Mouse (Mus musculus): ENCODE results near the gene Mup8. TPM values are rescaled to one million over a fixed set of nuclear protein-coding genes. Genes with fewer than 3 reads are reported as not detected.
"Not testable (repeated sequence)": the region's sequence is repeated elsewhere in the genome, so short reads cannot be mapped to it uniquely, and the experiment has no call there.

Gene Mup8
- total RNA-seq (2012; rRNA removed) (not detected in 2 replicates), total RNA-seq (2014; rRNA removed) (not detected in 2 replicates), polyA plus RNA-seq (2012; ENCODE audit: insufficient read length, low read depth) (not detected in 2 replicates)

GRCm38 (mm10) chr4:60222499-60222898, at the start of gene Mup8:
TSS of gene Mup8 (minus strand) at chr4:60222599.
- H3K36me3 ChIP-seq (replicated peaks in 1 of 2; ENCODE audit: control insufficient read depth in 1 of 2, insufficient read depth in 1 of 2, low read length in 1 of 2); H3K9me3 ChIP-seq (replicated peaks; ENCODE audit: low read length); H3K79me2 ChIP-seq (replicated peaks; ENCODE audit: control insufficient read depth, extremely low read depth, insufficient read depth, poor library complexity, severe bottlenecking); H3K27ac ChIP-seq (ENCODE audit: insufficient read depth, low read depth); H3K4me1 ChIP-seq (ENCODE audit: control insufficient read depth in 1 of 2, insufficient read depth in 2 of 2); H3K4me2 ChIP-seq (ENCODE audit: insufficient read depth, low read depth, poor library complexity, severe bottlenecking); in situ Hi-C loops (cut with MboI; ENCODE audit: low pct_ligation_motif_present, low pct_unique_long_range_greater_than_20kb, low sequenced_read_pairs); dilution Hi-C loops (cut with MboI; ENCODE audit: extremely low pct_ligation_motif_present, extremely low pct_unique_long_range_greater_than_20kb, low sequenced_read_pairs); H3K4me3 ChIP-seq (replicated peaks in 1 of 3; ENCODE audit: low read depth in 2 of 3, low read length in 2 of 3, poor library complexity in 1 of 3); DNase-seq (ENCODE audit: extremely low read depth); H3K9ac ChIP-seq (ENCODE audit: insufficient read depth, low read depth); H3K27me3 ChIP-seq (replicated peaks): not testable (repeated sequence)

GRCm38 (mm10) chr4:60265977-60266770, 43.8 kb upstream of the Mup8 start:
- H3K9ac ChIP-seq (ENCODE audit: insufficient read depth, low read depth); H3K4me3 ChIP-seq (replicated peaks in 1 of 3; ENCODE audit: low read depth in 2 of 3, low read length in 2 of 3, poor library complexity in 1 of 3); H3K9me3 ChIP-seq (replicated peaks; ENCODE audit: low read length); dilution Hi-C loops (cut with MboI; ENCODE audit: extremely low pct_ligation_motif_present, extremely low pct_unique_long_range_greater_than_20kb, low sequenced_read_pairs); H3K27me3 ChIP-seq (replicated peaks); in situ Hi-C loops (cut with MboI; ENCODE audit: low pct_ligation_motif_present, low pct_unique_long_range_greater_than_20kb, low sequenced_read_pairs); H3K79me2 ChIP-seq (replicated peaks; ENCODE audit: control insufficient read depth, extremely low read depth, insufficient read depth, poor library complexity, severe bottlenecking); H3K4me1 ChIP-seq (ENCODE audit: control insufficient read depth in 1 of 2, insufficient read depth in 2 of 2); H3K36me3 ChIP-seq (replicated peaks in 1 of 2; ENCODE audit: control insufficient read depth in 1 of 2, insufficient read depth in 1 of 2, low read length in 1 of 2); H3K27ac ChIP-seq (ENCODE audit: insufficient read depth, low read depth); H3K4me2 ChIP-seq (ENCODE audit: insufficient read depth, low read depth, poor library complexity, severe bottlenecking); DNase-seq (ENCODE audit: extremely low read depth): not testable (repeated sequence)

GRCm38 (mm10) chr4:60262706-60263105, 40.3 kb upstream of the Mup8 start:
- H3K36me3 ChIP-seq (replicated peaks in 1 of 2; ENCODE audit: control insufficient read depth in 1 of 2, insufficient read depth in 1 of 2, low read length in 1 of 2); in situ Hi-C loops (cut with MboI; ENCODE audit: low pct_ligation_motif_present, low pct_unique_long_range_greater_than_20kb, low sequenced_read_pairs); DNase-seq (ENCODE audit: extremely low read depth); dilution Hi-C loops (cut with MboI; ENCODE audit: extremely low pct_ligation_motif_present, extremely low pct_unique_long_range_greater_than_20kb, low sequenced_read_pairs); H3K9me3 ChIP-seq (replicated peaks; ENCODE audit: low read length); H3K4me1 ChIP-seq (ENCODE audit: control insufficient read depth in 1 of 2, insufficient read depth in 2 of 2); H3K27ac ChIP-seq (ENCODE audit: insufficient read depth, low read depth); H3K4me2 ChIP-seq (ENCODE audit: insufficient read depth, low read depth, poor library complexity, severe bottlenecking); H3K27me3 ChIP-seq (replicated peaks); H3K79me2 ChIP-seq (replicated peaks; ENCODE audit: control insufficient read depth, extremely low read depth, insufficient read depth, poor library complexity, severe bottlenecking); H3K4me3 ChIP-seq (replicated peaks in 1 of 3; ENCODE audit: low read depth in 2 of 3, low read length in 2 of 3, poor library complexity in 1 of 3); H3K9ac ChIP-seq (ENCODE audit: insufficient read depth, low read depth): not testable (repeated sequence)

Other genes starting within 250 kb of the Mup8 start
- not detected in 2 replicates for gene Mup7, start 152.1 kb downstream of the Mup8 start, total RNA-seq (2012; rRNA removed)
- not detected in 2 replicates for gene Mup7, start 152.1 kb downstream of the Mup8 start, total RNA-seq (2014; rRNA removed)
- gene Mup7, start 152.1 kb downstream of the Mup8 start, polyA plus RNA-seq (2012; ENCODE audit: insufficient read length, low read depth) = not detected in 2 replicates
- not detected in 2 replicates for gene Mup2, start 68.3 kb downstream of the Mup8 start, total RNA-seq (2012; rRNA removed)
- gene Mup2, start 68.3 kb downstream of the Mup8 start, total RNA-seq (2014; rRNA removed) = not detected in 2 replicates
- gene Mup2, start 68.3 kb downstream of the Mup8 start, polyA plus RNA-seq (2012; ENCODE audit: insufficient read length, low read depth) = not detected in 2 replicates
- gene Mup9, start 199.4 kb upstream of the Mup8 start, total RNA-seq (2012; rRNA removed) = not detected in 2 replicates
- gene Mup9, start 199.4 kb upstream of the Mup8 start, total RNA-seq (2014; rRNA removed) = not detected in 2 replicates
- gene Mup9, start 199.4 kb upstream of the Mup8 start, polyA plus RNA-seq (2012; ENCODE audit: insufficient read length, low read depth) = not detected in 2 replicates